Mouse (Mus musculus) lung, embryonic 16.5 days (tissue): ENCODE results near the gene Hoxa7. TPM values are rescaled to one million over a fixed set of nuclear protein-coding genes. Genes with fewer than 3 reads are reported as not detected.

Source experiments
- ATAC-seq: fragments of 200-750 bp; cut with Nextera tagmentation; 2 replicates; pipeline ENCODE4 v1.8.0; 2017; ENCODE audit warnings: low read depth, mild to moderate bottlenecking, moderate library complexity
- H3K27ac ChIP-seq: fragments of 300-500 bp; sonication (generic); 2 replicates; pipeline ENCODE4 v1.5.1; 2014; ENCODE audit warnings: mild to moderate bottlenecking, control low read depth, low read length
- H3K27me3 ChIP-seq: fragments of 300-500 bp; sonication (generic); 2 replicates; pipeline ENCODE4 v1.6.1; 2014; ENCODE audit warnings: low read depth, low read length, mixed read lengths; ENCODE audit not compliant: control insufficient read depth, insufficient read depth
- H3K36me3 ChIP-seq: fragments of 300-500 bp; sonication (generic); 2 replicates; pipeline ENCODE4 v1.6.1; 2014; ENCODE audit warnings: low read length; ENCODE audit not compliant: control insufficient read depth, insufficient read depth
- H3K4me1 ChIP-seq: fragments of 300-500 bp; sonication (generic); replicated peaks from 2 replicates; pipeline ENCODE4 v1.6.1; 2014; ENCODE audit warnings: low read length, mixed read lengths; ENCODE audit not compliant: control insufficient read depth, insufficient read depth
- H3K4me2 ChIP-seq: fragments of 300-500 bp; sonication (generic); 2 replicates; pipeline ENCODE4 v1.6.1; 2014; ENCODE audit warnings: low read depth, low read length, control low read depth
- H3K4me3 ChIP-seq: fragments of 300-500 bp; sonication (generic); 2 replicates; pipeline ENCODE4 v1.5.1; 2014; ENCODE audit warnings: mild to moderate bottlenecking, low read length, control low read depth
- H3K9ac ChIP-seq: fragments of 300-500 bp; sonication (generic); 2 replicates; pipeline ENCODE4 v1.6.1; 2014; ENCODE audit warnings: low read length, control low read depth
- H3K9me3 ChIP-seq: fragments of 300-500 bp; sonication (generic); 2 replicates; pipeline ENCODE4 v1.6.1; 2016; ENCODE audit warnings: low read length; ENCODE audit not compliant: control insufficient read depth
- WGBS: fragments of 180-500 bp; shearing (Covaris S2); extraction: QIAGEN DNeasy Blood & Tissue Kit; methylation state at CpG from one replicate; pipeline ENCODE4 v1.1.7; 2014; 5-methylcytosine and 5-hydroxymethylcytosine counted together
- polyA plus RNA-seq: library from polyadenylated mRNA; unstranded; fragments of >200 nt; fragmentation: Nextera tagmentation; extraction: Ambion mirVana; gene quantifications from 2 replicates; pipeline ENCODE4 v1.2.1, GENCODE M21; 2015

Gene Hoxa7
- polyA plus RNA-seq, 1 experiment from 2014 or later, result 5.8 TPM

- H3K27me3 ChIP-seq, result peaks cover 38% of the 10 kb centered on the region
- under 1% methylated on average over 36 of the region's 55 CpGs for WGBS
- peak; percentile 69 for ATAC-seq
- peak overlapping the region; percentile 68 for H3K4me2 ChIP-seq
- no peaks in the 10 kb centered on the region for H3K36me3 ChIP-seq
- peak overlapping the region; percentile 66 for H3K4me3 ChIP-seq
- peak overlapping the region; percentile 76 for H3K9ac ChIP-seq
- no peaks in the 10 kb centered on the region for H3K9me3 ChIP-seq
- peaks cover 45% of the 10 kb centered on the region for H3K4me1 ChIP-seq
- H3K27ac ChIP-seq, result peak overlapping the region; percentile 87
These were observed 29.6 kb downstream of the Hoxa7 start for GRCm38 (mm10) chr6:52191860-52192550.

- Histone ChIP-seq H3K4me1 (peaks cover 41% of the 10 kb centered on the region), H3K4me3 (peak within 1 kb of the TSS; percentile 66), H3K9ac (peak within 1 kb of the TSS; percentile 90), H3K27me3 (peaks cover 41% of the 10 kb centered on the region), H3K9me3 (no peaks in the 10 kb centered on the region), H3K4me2 (peak within 1 kb of the TSS; percentile 68), H3K27ac (peak within 1 kb of the TSS; percentile 95), H3K36me3 (no peaks in the 10 kb centered on the region)
- WGBS, result 2% methylated on average over 57 of the region's 102 CpGs
- ATAC-seq, result 0 out of 2 replicates have a peak, but pooled peaks have one; percentile 8
These were observed 30.5 kb downstream of the Hoxa7 start, which contains the start of gene Hoxa4 for GRCm38 (mm10) chr6:52190906-52191810. Gene Hoxa4, minus strand, starts transcription at chr6:52191753.

- H3K4me1 ChIP-seq, result peaks cover 40% of the 10 kb centered on the region
- ATAC-seq, result no peak
- peak overlapping the region; percentile 90 for H3K9ac ChIP-seq
- no peaks in the 10 kb centered on the region for H3K36me3 ChIP-seq
- WGBS, result 3% methylated on average over 23 of the region's 23 CpGs
- H3K9me3 ChIP-seq, result no peaks in the 10 kb centered on the region
- H3K27ac ChIP-seq, result peak overlapping the region; percentile 95
- H3K4me2 ChIP-seq, result peak overlapping the region; percentile 68
- H3K4me3 ChIP-seq, result peak overlapping the region; percentile 66
- peaks cover 40% of the 10 kb centered on the region for H3K27me3 ChIP-seq
These were observed 31.2 kb downstream of the Hoxa7 start for GRCm38 (mm10) chr6:52190410-52190809.

- Histone ChIP-seq H3K4me2 (peak overlapping the region; percentile 68), H3K36me3 (no peaks in the 10 kb centered on the region), H3K27ac (peak overlapping the region; percentile 95), H3K9ac (peak overlapping the region; percentile 90), H3K4me1 (peaks cover 43% of the 10 kb centered on the region), H3K4me3 (peak overlapping the region; percentile 66), H3K9me3 (no peaks in the 10 kb centered on the region), H3K27me3 (peaks cover 39% of the 10 kb centered on the region)
- 14% methylated on average over 8 of the region's 8 CpGs for WGBS
- ATAC-seq, result no peak
These were observed 31.7 kb downstream of the Hoxa7 start for GRCm38 (mm10) chr6:52189909-52190308.

GRCm38 (mm10) chr6:52189172-52189591 lies 32.5 kb downstream of the Hoxa7 start:
- no peak overlapping the region for H3K4me3 ChIP-seq
- H3K9ac ChIP-seq, result no peak overlapping the region
- WGBS, result 12% methylated on average over 5 of the region's 5 CpGs
- peaks cover 43% of the 10 kb centered on the region for H3K4me1 ChIP-seq
- H3K4me2 ChIP-seq, result no peak overlapping the region; the same call in 1 of the 2 replicates
- H3K36me3 ChIP-seq, result no peaks in the 10 kb centered on the region
- H3K9me3 ChIP-seq, result no peaks in the 10 kb centered on the region
- peak; percentile 89 for ATAC-seq
- H3K27me3 ChIP-seq, result peaks cover 43% of the 10 kb centered on the region
- peak overlapping the region; percentile 95 for H3K27ac ChIP-seq

GRCm38 (mm10) chr6:52186500-52186899 lies 35.2 kb downstream of the Hoxa7 start:
- H3K4me2 ChIP-seq, result no peak overlapping the region
- peak overlapping the region; percentile 13; the same call in 1 of the 2 replicates for H3K27ac ChIP-seq
- H3K4me3 ChIP-seq, result no peak overlapping the region
- no peak for ATAC-seq
- 69% methylated on average over 1 of the region's 1 CpGs for WGBS
- no peaks in the 10 kb centered on the region for H3K36me3 ChIP-seq
- H3K4me1 ChIP-seq, result peaks cover 44% of the 10 kb centered on the region
- peaks cover 44% of the 10 kb centered on the region for H3K27me3 ChIP-seq
- no peaks in the 10 kb centered on the region for H3K9me3 ChIP-seq
- no peak overlapping the region for H3K9ac ChIP-seq

- H3K27me3 ChIP-seq, result peaks cover 46% of the 10 kb centered on the region
- no peaks in the 10 kb centered on the region for H3K36me3 ChIP-seq
- WGBS, result 30% methylated on average over 3 of the region's 3 CpGs
- no peak overlapping the region for H3K9ac ChIP-seq
- no peak for ATAC-seq
- H3K9me3 ChIP-seq, result no peaks in the 10 kb centered on the region
- H3K4me1 ChIP-seq, result peaks cover 51% of the 10 kb centered on the region
- no peak overlapping the region for H3K4me3 ChIP-seq
- H3K27ac ChIP-seq, result no peak overlapping the region
- no peak overlapping the region for H3K4me2 ChIP-seq
These were observed 35.8 kb downstream of the Hoxa7 start for GRCm38 (mm10) chr6:52185834-52186233.

- Histone ChIP-seq H3K4me3 (peak overlapping the region; percentile 11; the same call in 1 of the 2 replicates), H3K9me3 (no peaks in the 10 kb centered on the region), H3K9ac (peak overlapping the region; percentile 25; the same call in 1 of the 2 replicates), H3K4me1 (peaks cover 53% of the 10 kb centered on the region), H3K27me3 (peaks cover 46% of the 10 kb centered on the region), H3K36me3 (no peaks in the 10 kb centered on the region), H3K27ac (peak overlapping the region; percentile 70), H3K4me2 (peak overlapping the region; percentile 46)
- ATAC-seq, result no peak
- WGBS, result 2% methylated on average over 19 of the region's 19 CpGs
These were observed 36.4 kb downstream of the Hoxa7 start for GRCm38 (mm10) chr6:52185222-52185621.

- 19% methylated on average over 6 of the region's 6 CpGs for WGBS
- H3K27ac ChIP-seq, result peak overlapping the region; percentile 70
- no peak for ATAC-seq
- H3K4me1 ChIP-seq, result peaks cover 53% of the 10 kb centered on the region
- H3K9me3 ChIP-seq, result no peaks in the 10 kb centered on the region
- H3K4me3 ChIP-seq, result no peak overlapping the region
- H3K4me2 ChIP-seq, result peak overlapping the region; percentile 46
- H3K9ac ChIP-seq, result peak overlapping the region; percentile 19; the same call in 1 of the 2 replicates
- no peaks in the 10 kb centered on the region for H3K36me3 ChIP-seq
- H3K27me3 ChIP-seq, result peaks cover 46% of the 10 kb centered on the region
These were observed 37.0 kb downstream of the Hoxa7 start for GRCm38 (mm10) chr6:52184668-52185067.
